Mouse (Mus musculus) heart, embryonic 11.5 days (tissue): ENCODE measurements around the gene Cd33. TPM values are rescaled to one million over a fixed set of nuclear protein-coding genes. Genes with fewer than 3 reads are reported as not detected.

Source experiments
- ATAC-seq: fragments of 200-750 bp; cut with Nextera tagmentation; replicated peaks from 2 replicates; pipeline ENCODE4 v1.8.0; 2017; ENCODE audit warnings: moderate library complexity; ENCODE audit not compliant: insufficient number of reproducible peaks, low FRiP score, low TSS enrichment
- H3K27ac ChIP-seq: fragments of 300-500 bp; sonication (generic); 2 replicates; pipeline ENCODE4 v1.5.1; 2014; ENCODE audit warnings: mild to moderate bottlenecking, low read depth, low read length
- H3K27me3 ChIP-seq: fragments of 300-500 bp; sonication (generic); 2 replicates; pipeline ENCODE4 v1.6.1; 2014; ENCODE audit warnings: mild to moderate bottlenecking, low read length, mixed read lengths; ENCODE audit not compliant: control insufficient read depth, insufficient read depth
- H3K36me3 ChIP-seq: fragments of 300-500 bp; sonication (generic); 2 replicates; pipeline ENCODE4 v1.6.1; 2014; ENCODE audit warnings: mild to moderate bottlenecking, low read length, moderate library complexity, mixed read lengths; ENCODE audit not compliant: control insufficient read depth, insufficient read depth
- H3K4me1 ChIP-seq: fragments of 300-500 bp; sonication (generic); 2 replicates; pipeline ENCODE4 v1.6.1; 2014; ENCODE audit warnings: low read length; ENCODE audit not compliant: control insufficient read depth, insufficient read depth
- H3K4me2 ChIP-seq: fragments of 300-500 bp; sonication (generic); 2 replicates; pipeline ENCODE4 v1.6.1; 2014; ENCODE audit warnings: mild to moderate bottlenecking, moderate library complexity
- H3K4me3 ChIP-seq: fragments of 300-500 bp; sonication (generic); 2 replicates; pipeline ENCODE4 v1.5.1; 2014; ENCODE audit warnings: low read depth, low read length
- H3K9ac ChIP-seq: fragments of 300-500 bp; sonication (generic); 2 replicates; pipeline ENCODE4 v1.6.1; 2014; ENCODE audit warnings: mild to moderate bottlenecking, low read depth, low read length, moderate library complexity
- H3K9me3 ChIP-seq: fragments of 300-500 bp; sonication (generic); replicated peaks from 2 replicates; pipeline ENCODE4 v1.6.1; 2016; ENCODE audit warnings: low read length; ENCODE audit not compliant: control insufficient read depth
- WGBS: fragments of 180-500 bp; shearing (Covaris S2); extraction: QIAGEN DNeasy Blood & Tissue Kit; methylation state at CpG from one replicate; pipeline ENCODE4 v1.1.7; 2014; ENCODE audit not compliant: insufficient replicate concordance; 5-methylcytosine and 5-hydroxymethylcytosine counted together
- polyA plus RNA-seq: library from polyadenylated mRNA; unstranded; fragments of >200 nt; fragmentation: Nextera tagmentation; extraction: Ambion mirVana; gene quantifications from 2 replicates; pipeline ENCODE4 v1.2.1, GENCODE M21; 2014

Cd33 gene
- polyA plus RNA-seq, 1 experiment from 2014 or later, result 0.44 TPM

GRCm38 (mm10) chr7:43490861-43491260 lies 53.4 kb downstream of the Cd33 start:
- Histone ChIP-seq H3K4me1 (no peaks in the 10 kb centered on the region; the same call in 1 of the 2 replicates), H3K36me3 (no peaks in the 10 kb centered on the region), H3K27ac (no peak overlapping the region), H3K9ac (no peak overlapping the region), H3K4me2 (no peak overlapping the region), H3K4me3 (no peak overlapping the region), H3K27me3 (peaks cover 55% of the 10 kb centered on the region), H3K9me3 (no peaks in the 10 kb centered on the region)
- ATAC-seq, result no peak
- WGBS, result 48% methylated on average over 9 of the region's 9 CpGs

GRCm38 (mm10) chr7:43490182-43490584 lies 54.0 kb downstream of the Cd33 start:
- Histone ChIP-seq H3K9ac (no peak overlapping the region), H3K4me3 (peak overlapping the region; percentile 45), H3K9me3 (no peaks in the 10 kb centered on the region), H3K27ac (no peak overlapping the region), H3K4me1 (no peaks in the 10 kb centered on the region; the same call in 1 of the 2 replicates), H3K27me3 (peaks cover 51% of the 10 kb centered on the region), H3K36me3 (no peaks in the 10 kb centered on the region), H3K4me2 (peak overlapping the region; percentile 69)
- ATAC-seq, result no peak
- WGBS, result 2% methylated on average over 9 of the region's 13 CpGs

GRCm38 (mm10) chr7:43489631-43490125 lies 54.5 kb downstream of the Cd33 start, which contains the start of gene Iglon5:
TSS of gene Iglon5 (minus strand) at chr7:43490075.
- Histone ChIP-seq H3K9me3 (no peaks in the 10 kb centered on the region), H3K27ac (no peak within 1 kb of the TSS), H3K4me1 (no peaks in the 10 kb centered on the region; the same call in 1 of the 2 replicates), H3K9ac (peak within 1 kb of the TSS; percentile 39; the same call in 1 of the 2 replicates), H3K4me2 (peak within 1 kb of the TSS; percentile 69), H3K4me3 (peak within 1 kb of the TSS; percentile 45), H3K36me3 (no peaks in the 10 kb centered on the region), H3K27me3 (peaks cover 46% of the 10 kb centered on the region)
- 1% methylated on average over 20 of the region's 41 CpGs for WGBS
- ATAC-seq, result 0 out of 2 replicates have a peak, but pooled peaks have one; percentile 39

GRCm38 (mm10) chr7:43488646-43489045 lies 55.6 kb downstream of the Cd33 start:
- H3K9me3 ChIP-seq, result no peaks in the 10 kb centered on the region
- H3K9ac ChIP-seq, result no peak overlapping the region
- no peak overlapping the region for H3K27ac ChIP-seq
- no peak overlapping the region for H3K4me2 ChIP-seq
- H3K27me3 ChIP-seq, result peaks cover 46% of the 10 kb centered on the region
- H3K36me3 ChIP-seq, result no peaks in the 10 kb centered on the region
- WGBS, result 37% methylated on average over 5 of the region's 5 CpGs
- no peak for ATAC-seq
- no peaks in the 10 kb centered on the region; the same call in 1 of the 2 replicates for H3K4me1 ChIP-seq
- H3K4me3 ChIP-seq, result no peak overlapping the region

- no peak overlapping the region for H3K4me2 ChIP-seq
- 4% methylated on average over 10 of the region's 10 CpGs for WGBS
- no peak overlapping the region for H3K27ac ChIP-seq
- H3K27me3 ChIP-seq, result peaks cover 13% of the 10 kb centered on the region
- H3K9me3 ChIP-seq, result no peaks in the 10 kb centered on the region
- no peak for ATAC-seq
- no peak overlapping the region for H3K4me3 ChIP-seq
- no peak overlapping the region for H3K9ac ChIP-seq
- H3K4me1 ChIP-seq, result no peaks in the 10 kb centered on the region
- H3K36me3 ChIP-seq, result no peaks in the 10 kb centered on the region
Measured at GRCm38 (mm10) chr7:43483236-43483635, 61.0 kb downstream of the Cd33 start.

- Histone ChIP-seq H3K4me3 (no peak overlapping the region), H3K9ac (no peak overlapping the region), H3K9me3 (no peaks in the 10 kb centered on the region), H3K27me3 (peaks cover 18% of the 10 kb centered on the region), H3K4me1 (no peaks in the 10 kb centered on the region), H3K27ac (no peak overlapping the region), H3K36me3 (no peaks in the 10 kb centered on the region), H3K4me2 (no peak overlapping the region)
- ATAC-seq, result 0 out of 2 replicates have a peak, but pooled peaks have one; percentile 37
- 60% methylated on average over 8 of the region's 8 CpGs for WGBS
Measured at GRCm38 (mm10) chr7:43482090-43482716, 62.0 kb downstream of the Cd33 start.

- H3K4me3 ChIP-seq, result no peak overlapping the region
- no peaks in the 10 kb centered on the region for H3K9me3 ChIP-seq
- no peak for ATAC-seq
- no peak overlapping the region for H3K27ac ChIP-seq
- no peaks in the 10 kb centered on the region for H3K36me3 ChIP-seq
- H3K9ac ChIP-seq, result no peak overlapping the region
- H3K4me1 ChIP-seq, result no peaks in the 10 kb centered on the region
- 50% methylated on average over 3 of the region's 3 CpGs for WGBS
- no peak overlapping the region for H3K4me2 ChIP-seq
- peaks cover 28% of the 10 kb centered on the region for H3K27me3 ChIP-seq
Measured at GRCm38 (mm10) chr7:43481191-43481590, 63.0 kb downstream of the Cd33 start.

GRCm38 (mm10) chr7:43476376-43476775 lies 67.9 kb downstream of the Cd33 start:
- peaks cover 51% of the 10 kb centered on the region for H3K27me3 ChIP-seq

More at GRCm38 (mm10) chr7:43476376-43476775, 67.9 kb downstream of the Cd33 start:
- Histone ChIP-seq H3K27ac (no peak overlapping the region), H3K4me1 (no peaks in the 10 kb centered on the region), H3K36me3 (no peaks in the 10 kb centered on the region), H3K4me2 (peak overlapping the region; percentile 37), H3K9ac (no peak overlapping the region), H3K9me3 (no peaks in the 10 kb centered on the region), H3K4me3 (no peak overlapping the region; the same call in 1 of the 2 replicates)
- ATAC-seq, result no peak
- WGBS, result 5% methylated on average over 13 of the region's 13 CpGs
